Mouse (Mus musculus): Measurements from ENCODE around the gene Itgb6. TPM values are rescaled to one million over a fixed set of nuclear protein-coding genes. Genes with fewer than 3 reads are reported as not detected.
A peak's percentile ranks its signal among the peaks of the same experiment; 100 is the strongest.

Itgb6 gene
- total RNA-seq, 2 experiments from 2014 or later: 0.11 to 0.41 TPM

GRCm38 (mm10) chr2:60688944-60689615, 33.4 kb downstream of the Itgb6 start:
- peak in 1 of 2 experiments; percentile 12 for DNase-seq (ENCODE audit: low spot score in 2 of 2)
- intact Hi-C loops (cut with DNase I): no loop called here

- no peak for DNase-seq (ENCODE audit: low spot score in 2 of 2)
- intact Hi-C loops (cut with DNase I): no loop called here
Observed at GRCm38 (mm10) chr2:60688150-60688549, 34.3 kb downstream of the Itgb6 start.

- intact Hi-C loops (cut with DNase I): no loop called here
- DNase-seq (ENCODE audit: low spot score in 2 of 2): no peak
Observed at GRCm38 (mm10) chr2:60685973-60686372, 36.5 kb downstream of the Itgb6 start.

GRCm38 (mm10) chr2:60684168-60684567, 38.3 kb downstream of the Itgb6 start:
- DNase-seq (ENCODE audit: low spot score in 2 of 2): no peak
- intact Hi-C loops (cut with DNase I): no loop called here

GRCm38 (mm10) chr2:60682554-60682953, 39.9 kb downstream of the Itgb6 start:
- intact Hi-C loops (cut with DNase I): no loop called here
- no peak for DNase-seq (ENCODE audit: low spot score in 2 of 2)

- DNase-seq (ENCODE audit: low spot score in 2 of 2): no peak
- intact Hi-C loops (cut with DNase I): no loop called here
Observed at GRCm38 (mm10) chr2:60674413-60674812, 48.0 kb downstream of the Itgb6 start.

- intact Hi-C loops (cut with DNase I): no loop called here
- no peak for DNase-seq (ENCODE audit: low spot score in 2 of 2)
Observed at GRCm38 (mm10) chr2:60672973-60673954, 49.2 kb downstream of the Itgb6 start.

GRCm38 (mm10) chr2:60671215-60671614, 51.2 kb downstream of the Itgb6 start:
- DNase-seq (ENCODE audit: low spot score in 2 of 2): no peak
- intact Hi-C loops (cut with DNase I): no loop called here

GRCm38 (mm10) chr2:60663071-60663470, 59.4 kb downstream of the Itgb6 start:
- intact Hi-C loops (cut with DNase I): no loop called here
- DNase-seq (ENCODE audit: low spot score in 2 of 2): no peak

GRCm38 (mm10) chr2:60659993-60660392, 62.5 kb downstream of the Itgb6 start:
- intact Hi-C loops (cut with DNase I): no loop called here
- DNase-seq (ENCODE audit: low spot score in 2 of 2): no peak

GRCm38 (mm10) chr2:60658992-60659391, 63.5 kb downstream of the Itgb6 start:
- intact Hi-C loops (cut with DNase I): no loop called here
- DNase-seq (ENCODE audit: low spot score in 2 of 2): no peak

- intact Hi-C loops (cut with DNase I): no loop called here
Observed at GRCm38 (mm10) chr2:60654828-60655227, 67.6 kb downstream of the Itgb6 start.

GRCm38 (mm10) chr2:60650155-60650554, 72.3 kb downstream of the Itgb6 start:
- intact Hi-C loops (cut with DNase I): no loop called here
- no peak for DNase-seq (ENCODE audit: low spot score in 2 of 2)

More at GRCm38 (mm10) chr2:60654828-60655227, 67.6 kb downstream of the Itgb6 start:
- no peak for DNase-seq (ENCODE audit: low spot score in 2 of 2)

- intact Hi-C loops (cut with DNase I): no loop called here
- no peak for DNase-seq (ENCODE audit: low spot score in 2 of 2)
Observed at GRCm38 (mm10) chr2:60647650-60648049, 74.8 kb downstream of the Itgb6 start.

GRCm38 (mm10) chr2:60646583-60646982, 75.9 kb downstream of the Itgb6 start:
- no peak for DNase-seq (ENCODE audit: low spot score in 2 of 2)
- intact Hi-C loops (cut with DNase I): no loop called here

GRCm38 (mm10) chr2:60643406-60643805, 79.0 kb downstream of the Itgb6 start:
- intact Hi-C loops (cut with DNase I): no loop called here
- DNase-seq (ENCODE audit: low spot score in 2 of 2): peak in 1 of 2 experiments; percentile 6

- intact Hi-C loops (cut with DNase I): no loop called here
- no peak for DNase-seq (ENCODE audit: low spot score in 2 of 2)
Observed at GRCm38 (mm10) chr2:60642606-60643005, 79.8 kb downstream of the Itgb6 start.

- no peak for DNase-seq (ENCODE audit: low spot score in 2 of 2)
- intact Hi-C loops (cut with DNase I): no loop called here
Observed at GRCm38 (mm10) chr2:60640342-60640672, 82.1 kb downstream of the Itgb6 start.

GRCm38 (mm10) chr2:60639617-60640341, 82.7 kb downstream of the Itgb6 start:
- intact Hi-C loops (cut with DNase I): no loop called here
- DNase-seq (ENCODE audit: low spot score in 2 of 2): no peak

All from left cerebral cortex, postnatal 25 days (tissue).